Mouse (Mus musculus): ENCODE results near the gene Lrfn5.

Gene Lrfn5

DNA sequence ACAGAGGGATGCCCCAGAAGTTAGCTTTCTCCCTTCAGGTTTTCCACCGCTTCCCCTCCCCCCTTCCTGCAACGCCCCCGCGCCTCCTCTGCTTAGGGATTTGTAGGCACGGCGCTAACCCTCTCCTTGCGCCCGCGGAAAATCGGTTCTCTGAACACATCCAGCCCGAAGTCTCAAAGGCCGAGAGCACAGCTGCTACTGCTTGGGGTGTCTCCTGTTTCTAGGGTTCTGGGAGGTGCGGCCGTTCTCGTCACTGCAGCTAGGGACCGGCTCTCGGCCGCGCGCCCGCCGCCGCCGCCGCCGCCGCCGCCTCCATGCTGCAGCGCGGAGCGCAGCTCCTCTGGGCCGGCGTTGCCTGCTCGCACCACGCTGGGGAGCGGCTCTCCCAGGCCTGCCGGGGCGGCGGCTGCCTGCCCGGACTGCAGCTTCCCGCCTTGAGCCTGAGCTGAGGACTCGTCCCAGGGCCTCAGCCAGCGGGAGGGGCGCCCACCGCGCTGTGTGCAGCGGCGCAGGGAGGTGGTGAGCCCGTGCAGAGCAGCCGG, at the start of gene Lrfn5:
Lrfn5 (plus strand) TSS at position 322 of the 542 bp plus-strand sequence.
- in situ Hi-C loops (cut with MboI, MseI), result no loop called here

DNA sequence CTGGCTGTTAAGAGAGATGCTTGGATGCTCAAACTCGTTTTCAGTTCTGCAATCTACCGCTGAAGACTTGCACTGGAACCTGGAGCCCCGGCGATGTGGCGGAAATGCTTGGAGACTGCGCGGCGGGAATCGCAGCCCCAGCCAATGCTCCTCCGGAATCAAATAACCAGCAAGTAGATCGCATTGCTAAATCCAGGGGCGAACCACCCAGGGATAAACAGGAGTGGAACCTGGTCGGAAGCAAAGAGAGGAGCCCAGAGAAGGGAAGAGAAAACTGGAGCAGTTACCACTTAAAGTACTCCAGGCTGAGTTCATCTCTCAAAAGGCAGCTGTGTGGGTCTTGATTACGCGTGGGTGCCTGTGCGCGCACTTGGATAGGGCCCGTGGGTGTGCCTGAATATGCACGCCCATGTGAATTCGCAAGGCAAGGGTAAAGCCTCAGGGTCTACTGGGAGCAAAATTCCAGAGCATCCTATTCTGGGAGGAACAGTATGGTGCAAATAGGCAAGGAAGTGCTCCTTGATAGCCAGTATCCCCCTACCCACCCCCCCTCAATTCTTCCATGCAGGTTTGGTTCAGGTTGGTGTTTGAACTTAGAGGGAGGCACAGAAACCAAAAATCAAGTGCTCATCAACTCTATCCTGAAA, 1.3 kb upstream of the Lrfn5 start:
- in situ Hi-C loops (cut with MboI, MseI), result no loop called here

DNA sequence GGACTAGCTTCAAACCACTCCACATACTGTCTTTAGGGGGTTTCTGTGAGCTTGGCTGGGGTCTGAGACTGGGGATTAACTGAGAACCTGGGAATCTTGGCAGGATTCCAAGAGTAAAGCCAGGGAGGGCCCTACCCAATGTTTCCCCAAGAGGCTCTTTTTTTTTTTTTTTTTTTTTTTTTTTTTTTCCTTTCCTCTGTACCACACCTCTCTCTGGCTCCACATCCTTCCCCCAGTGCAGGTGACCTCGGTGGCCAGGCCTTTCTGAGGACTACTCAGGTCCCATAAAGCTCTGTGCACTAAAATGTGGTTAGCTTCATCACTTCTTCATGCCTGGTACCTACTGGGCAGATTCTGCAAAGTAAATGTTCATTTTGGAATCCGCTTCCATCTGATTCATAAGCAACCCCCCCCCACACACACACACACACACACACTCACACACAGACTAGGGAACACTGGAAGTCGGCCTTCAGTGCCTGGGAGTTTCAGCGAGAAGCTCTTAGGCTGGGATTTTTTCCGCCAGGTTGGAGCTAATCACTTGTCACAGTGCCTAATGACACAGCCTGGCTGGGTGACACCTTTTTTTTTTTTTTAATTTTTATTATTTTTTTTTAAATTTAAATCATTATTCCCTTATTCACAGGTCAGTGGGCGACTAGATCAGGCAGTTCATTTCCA, 662 bp upstream of the Lrfn5 start:
- in situ Hi-C loops (cut with MboI, MseI), result no loop called here

DNA sequence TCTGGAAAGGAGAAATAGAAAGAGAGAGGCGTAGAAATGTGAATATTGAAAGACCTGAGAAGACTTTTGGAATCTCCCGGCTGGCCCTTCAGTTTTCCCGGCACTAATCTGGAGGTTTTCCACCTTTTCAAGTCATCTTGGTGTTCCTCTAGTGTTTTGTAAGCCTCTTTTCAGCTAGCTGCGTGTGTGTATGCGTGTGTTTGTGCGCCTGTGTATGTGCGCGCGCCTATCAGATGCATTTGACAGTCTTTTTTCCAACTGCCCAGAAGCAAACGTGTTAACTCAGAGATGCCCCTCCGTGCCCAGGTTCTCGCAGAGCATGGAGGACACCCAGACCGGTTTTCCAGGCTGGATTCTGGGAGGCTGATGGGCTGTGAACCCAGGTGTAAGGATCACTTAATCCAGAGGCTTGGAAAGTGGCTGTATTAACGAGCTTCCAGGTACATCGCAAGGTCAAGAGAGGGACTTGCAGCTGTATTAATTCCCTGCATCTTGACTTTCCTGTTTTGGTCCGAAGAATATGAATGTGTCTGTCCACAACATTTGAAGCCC, 757 bp downstream of the Lrfn5 start:
- in situ Hi-C loops (cut with MboI, MseI), result no loop called here

DNA sequence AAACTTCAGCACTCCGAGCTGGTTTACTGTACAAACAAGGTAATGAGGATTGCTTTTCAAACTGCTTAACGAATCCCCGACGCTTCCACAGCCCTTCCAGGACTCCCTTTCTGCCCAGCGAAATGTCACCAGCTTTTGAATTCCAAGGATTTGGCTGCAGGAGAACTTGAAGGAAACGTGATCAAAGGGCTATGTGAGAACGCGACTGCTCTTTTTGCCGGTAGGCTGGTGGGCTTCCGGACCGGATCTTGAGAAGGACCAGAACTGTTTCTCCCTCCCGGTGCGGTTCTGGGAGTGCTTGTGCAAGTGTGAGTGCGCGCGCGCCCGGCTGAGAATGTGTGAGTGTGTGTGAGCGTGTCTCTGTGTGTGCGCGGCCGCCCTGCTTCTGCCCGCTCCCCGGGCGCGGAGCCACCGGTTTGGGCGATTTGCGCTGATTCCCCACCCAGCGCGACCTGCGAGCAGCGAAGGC, 1.3 kb downstream of the Lrfn5 start:
- in situ Hi-C loops (cut with MboI, MseI), result no loop called here

DNA sequence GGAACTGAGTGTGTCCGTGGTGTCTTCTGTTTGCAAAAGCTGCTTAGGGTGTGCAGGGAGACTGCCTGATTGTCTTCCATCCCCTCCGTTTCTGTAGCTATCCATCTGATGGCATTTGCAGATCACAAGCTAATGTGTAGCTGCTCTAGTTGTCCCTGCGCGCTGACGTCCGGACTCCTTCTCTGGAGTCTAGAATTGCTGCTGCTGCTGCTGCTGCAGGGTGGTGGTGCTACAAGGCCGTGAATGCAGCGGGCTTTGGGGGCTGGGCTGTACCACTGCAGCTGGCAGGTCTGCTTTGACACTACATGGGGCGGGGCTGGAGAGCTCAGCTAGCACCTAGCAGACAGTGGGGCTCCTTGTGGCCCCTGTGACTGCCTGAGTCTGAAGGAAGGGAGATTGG, 3.2 kb downstream of the Lrfn5 start:
- in situ Hi-C loops (cut with MboI, MseI), result no loop called here

DNA sequence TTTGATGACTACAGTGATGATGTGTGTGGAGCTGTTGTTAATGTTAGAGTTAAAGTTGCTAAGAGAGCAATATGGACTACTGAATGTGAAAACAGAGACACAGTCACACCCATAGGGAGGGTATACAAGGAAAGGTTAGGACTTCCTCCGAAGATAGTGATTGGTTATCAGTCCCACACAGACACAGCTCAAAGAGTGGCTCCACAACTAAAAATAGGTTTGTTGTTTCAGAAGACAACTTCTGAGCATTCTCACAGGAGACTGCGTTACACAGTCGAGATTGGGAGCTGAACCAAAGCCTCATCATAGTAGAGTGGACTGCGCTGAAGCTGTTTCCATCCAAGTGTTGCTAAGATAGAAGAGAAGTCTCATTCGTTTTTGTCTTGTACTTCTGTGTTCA, 57.0 kb downstream of the Lrfn5 start:
- in situ Hi-C loops (cut with MboI, MseI), result no loop called here

DNA sequence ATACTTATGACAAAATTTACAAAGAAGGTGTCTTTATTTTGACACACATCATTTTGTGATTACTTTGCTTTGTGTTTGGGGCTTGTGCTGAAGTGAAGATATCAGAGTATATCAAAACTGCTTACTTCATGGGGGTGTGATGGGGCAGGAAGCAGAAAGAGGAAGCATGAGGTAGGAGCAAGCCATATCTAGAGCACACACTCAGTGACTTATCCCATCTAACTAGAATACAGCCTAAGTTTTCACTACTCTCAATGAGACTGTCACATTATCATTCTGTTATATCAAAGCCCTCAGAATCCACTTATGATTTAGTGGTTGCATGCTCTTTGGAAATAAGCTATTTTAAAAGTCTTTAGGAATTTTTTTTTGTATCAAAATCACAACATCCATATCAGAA, 77.4 kb downstream of the Lrfn5 start:
- in situ Hi-C loops (cut with MboI, MseI), result no loop called here

DNA sequence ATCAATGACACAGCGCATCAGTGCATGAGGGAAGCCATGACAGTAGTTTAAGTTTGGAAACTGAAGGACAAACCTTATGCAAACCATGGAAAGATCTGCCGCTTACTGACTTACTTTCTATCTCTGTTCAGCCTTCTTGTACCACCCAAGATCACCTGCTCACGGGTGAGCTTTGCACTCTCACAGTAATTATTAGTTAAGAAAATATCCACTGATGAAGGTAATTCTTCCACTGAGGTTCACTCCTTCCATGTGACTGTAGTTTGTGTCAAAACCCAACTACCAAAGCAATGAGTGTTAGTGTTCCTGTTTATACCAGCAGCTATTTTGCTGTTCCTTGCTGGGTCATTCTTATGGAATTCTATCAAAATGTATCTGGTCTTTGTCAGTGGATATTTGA, 84.9 kb downstream of the Lrfn5 start:
- in situ Hi-C loops (cut with MboI, MseI), result no loop called here

DNA sequence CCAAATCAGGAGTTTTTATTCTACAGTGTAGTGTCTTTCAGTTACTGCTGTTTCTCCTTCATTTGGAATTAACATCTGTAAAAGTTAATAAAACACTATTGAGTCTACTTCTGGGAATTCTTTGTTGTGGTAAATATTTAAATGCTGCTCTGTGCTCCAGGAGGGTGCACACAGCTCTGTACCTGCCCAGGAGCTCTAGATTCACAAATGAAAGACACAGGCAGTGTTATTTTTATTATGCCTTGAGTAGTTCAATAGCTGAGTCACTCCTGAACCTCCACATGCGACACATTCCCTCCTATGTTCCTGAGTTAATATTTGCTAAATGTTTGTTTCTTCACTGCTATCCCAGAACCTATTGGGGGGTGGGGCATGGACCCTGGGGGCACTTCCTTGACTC, 87.1 kb downstream of the Lrfn5 start:
- in situ Hi-C loops (cut with MboI, MseI), result no loop called here

DNA sequence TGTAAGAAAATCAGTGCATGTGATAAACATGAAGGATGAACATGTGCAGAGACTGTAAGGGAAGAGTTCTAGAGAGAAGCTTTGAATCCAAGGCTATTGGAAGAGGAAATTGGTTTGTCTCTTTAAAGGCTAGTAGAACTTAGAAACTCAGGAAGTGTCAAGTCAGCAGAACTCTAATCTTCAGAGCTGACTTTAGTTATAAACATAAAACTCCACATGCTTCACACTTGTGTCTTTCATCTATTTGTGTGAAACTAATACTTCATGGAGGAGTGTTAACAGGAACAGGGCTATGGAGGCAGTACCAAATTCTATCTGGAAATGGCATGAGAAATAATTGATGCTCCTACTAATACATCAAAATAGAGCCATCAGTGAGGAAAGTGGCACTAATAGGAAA, 101.6 kb downstream of the Lrfn5 start:
- in situ Hi-C loops (cut with MboI, MseI), result no loop called here

DNA sequence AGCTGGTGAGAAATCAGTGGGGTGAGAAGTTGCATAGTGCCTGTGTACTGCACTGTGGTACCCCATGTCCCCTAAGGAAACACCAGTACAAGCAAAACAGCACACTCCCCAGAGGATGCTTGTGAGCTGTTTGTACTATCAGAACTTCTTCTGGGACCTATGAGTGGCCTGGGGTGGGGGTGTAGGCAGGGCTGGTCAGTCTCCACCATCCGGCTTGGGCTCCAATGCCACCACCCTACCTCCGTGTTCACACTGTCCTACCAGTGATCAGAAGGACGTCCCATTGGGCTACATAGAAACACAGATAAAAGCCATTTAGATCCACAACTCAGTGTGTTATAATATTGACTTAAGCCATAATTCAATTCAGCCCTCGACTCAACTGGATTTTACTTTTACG, 131.4 kb downstream of the Lrfn5 start:
- in situ Hi-C loops (cut with MboI, MseI), result no loop called here

DNA sequence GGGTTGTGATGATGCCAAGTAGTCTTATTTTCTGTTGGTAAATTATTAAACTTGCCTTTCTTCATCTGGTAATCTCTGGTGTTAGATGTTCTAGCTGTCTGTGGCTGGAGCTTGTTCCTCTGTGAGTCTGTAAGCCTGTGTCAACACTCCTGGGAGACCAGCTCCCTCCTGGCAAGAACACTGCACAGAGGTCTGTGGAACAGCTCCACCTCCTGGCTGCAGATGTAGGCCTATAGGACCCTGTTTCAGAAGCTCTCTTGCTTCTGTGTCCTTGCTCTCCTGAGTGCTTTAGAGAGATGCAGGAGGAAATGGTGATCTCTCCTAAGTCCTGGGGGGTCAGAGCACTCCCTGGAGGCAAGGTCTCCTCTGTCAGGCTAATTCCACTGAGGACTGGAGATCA, 200.2 kb downstream of the Lrfn5 start:
- in situ Hi-C loops (cut with MboI, MseI), result no loop called here

DNA sequence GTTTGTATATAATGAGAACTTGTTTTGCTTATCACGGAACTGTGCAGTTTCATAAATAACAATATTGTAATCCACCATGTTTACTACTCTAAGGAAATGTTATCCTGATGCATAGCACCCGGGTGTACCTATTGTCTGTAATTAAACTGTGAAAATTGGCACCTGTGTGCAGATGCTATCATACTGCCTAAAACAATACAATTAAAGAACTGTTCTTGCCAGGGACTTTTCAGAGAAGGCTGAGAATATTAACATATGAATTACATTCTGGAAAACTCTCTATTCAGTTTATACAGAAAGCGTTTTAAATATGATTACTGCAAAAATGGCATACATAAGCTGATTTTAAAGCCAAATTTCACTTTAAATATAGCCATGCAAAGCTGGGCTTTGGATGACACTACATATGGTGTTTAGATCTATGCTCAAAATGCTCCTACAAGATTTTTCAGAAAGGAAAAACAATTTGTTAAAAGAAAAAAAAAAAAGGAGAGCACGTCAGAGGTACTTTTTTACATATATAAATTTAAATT, 284.2 kb downstream of the Lrfn5 start:
- in situ Hi-C loops (cut with MboI, MseI), result no loop called here

DNA sequence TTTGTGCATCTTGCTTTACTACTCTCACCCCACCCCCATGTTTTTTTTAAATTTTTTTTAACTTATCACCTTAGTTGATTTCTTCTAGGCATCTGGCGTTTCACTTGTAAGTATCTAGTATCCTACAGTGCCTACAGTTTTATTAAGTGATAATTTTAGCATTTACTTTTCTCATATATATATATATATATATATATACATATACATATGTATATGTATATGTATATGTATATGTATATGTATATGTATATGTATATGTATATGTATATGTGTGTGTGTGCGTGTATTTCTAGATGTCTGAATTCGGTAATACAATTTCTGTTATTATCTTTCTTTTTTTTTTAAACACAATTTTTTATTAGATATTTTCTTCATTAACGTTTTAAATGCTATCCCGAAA, 300.7 kb downstream of the Lrfn5 start:
- in situ Hi-C loops (cut with MboI, MseI), result no loop called here

DNA sequence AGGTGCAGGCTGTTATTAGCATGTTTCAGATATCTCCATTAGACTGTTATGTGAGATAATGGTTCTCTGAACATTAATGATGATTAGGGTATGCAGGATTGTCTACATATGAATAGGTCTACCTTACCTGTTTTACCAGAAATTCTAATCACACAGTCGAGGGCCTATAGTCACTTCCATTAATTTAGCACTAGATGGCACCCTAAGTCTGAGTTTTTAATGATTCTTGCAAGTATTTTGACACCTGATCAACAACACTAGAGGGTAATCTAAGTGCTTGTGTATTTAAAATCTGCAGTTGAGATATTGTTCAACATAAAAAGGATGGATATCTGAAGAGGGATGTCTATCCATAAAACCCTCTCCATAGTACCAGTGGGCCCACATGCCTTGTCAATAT, 303.4 kb downstream of the Lrfn5 start:
- in situ Hi-C loops (cut with MboI, MseI), result no loop called here

DNA sequence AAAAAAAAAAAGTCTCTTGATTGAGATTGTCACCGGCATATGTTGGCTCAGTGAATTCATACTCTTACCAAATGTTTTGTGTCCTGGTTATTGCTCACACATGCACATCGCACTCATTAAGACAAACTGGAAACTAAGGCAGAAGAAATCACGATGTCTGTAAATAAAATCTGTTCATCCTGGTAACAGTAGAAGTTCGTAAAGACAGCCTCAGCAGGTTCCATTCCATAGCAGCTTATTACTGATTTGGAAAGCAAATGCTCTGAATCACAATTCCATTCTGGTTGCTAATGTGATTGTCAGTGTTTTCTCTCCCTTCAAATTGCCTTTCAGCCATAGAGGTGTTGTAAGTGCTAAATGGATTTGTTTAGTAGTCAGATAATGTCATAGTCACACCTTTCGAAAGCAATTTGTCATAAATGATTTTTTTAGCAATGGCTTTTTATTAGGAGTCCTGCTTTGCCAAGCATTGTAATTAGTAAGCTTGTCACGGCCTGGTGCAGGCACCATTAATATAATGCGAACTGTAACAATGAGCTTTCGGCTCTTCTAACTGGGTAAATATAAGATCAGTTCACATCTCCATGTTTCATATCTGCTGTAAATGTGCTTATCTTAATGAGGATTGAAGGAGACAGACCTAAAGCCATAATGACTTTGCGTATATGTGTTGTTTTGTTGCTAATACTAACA, 319.8 kb downstream of the Lrfn5 start:
- in situ Hi-C loops (cut with MboI, MseI), result no loop called here

DNA sequence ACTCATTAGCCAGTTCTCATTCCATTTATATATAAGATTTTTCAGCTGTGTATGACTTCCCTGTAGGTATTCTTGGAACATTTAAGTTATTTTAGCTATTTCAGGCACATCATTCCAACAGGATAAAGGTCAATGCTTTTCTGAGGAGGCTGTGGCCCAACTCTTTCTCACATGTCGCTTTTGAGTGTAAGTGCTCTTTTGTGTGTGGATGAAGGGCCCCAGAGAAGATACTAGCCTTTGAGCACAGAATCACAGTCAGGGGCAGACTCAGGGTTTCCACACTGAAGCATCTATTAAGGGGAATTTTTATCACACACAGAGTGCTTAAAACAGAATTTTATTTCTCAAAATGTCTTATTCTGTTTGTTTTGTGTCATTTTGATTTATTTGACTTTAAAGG, 331.2 kb downstream of the Lrfn5 start:
- in situ Hi-C loops (cut with MboI, MseI), result no loop called here
